Mouse (Mus musculus): ENCODE results near the gene Cmtm5. TPM values are rescaled to one million over a fixed set of nuclear protein-coding genes. Genes with fewer than 3 reads are reported as not detected.
"Not testable (repeated sequence)": the region's sequence is repeated elsewhere in the genome, so short reads cannot be mapped to it uniquely, and the experiment has no call there.

Gene Cmtm5
- polyA plus RNA-seq, 1 experiment: not detected

DNA sequence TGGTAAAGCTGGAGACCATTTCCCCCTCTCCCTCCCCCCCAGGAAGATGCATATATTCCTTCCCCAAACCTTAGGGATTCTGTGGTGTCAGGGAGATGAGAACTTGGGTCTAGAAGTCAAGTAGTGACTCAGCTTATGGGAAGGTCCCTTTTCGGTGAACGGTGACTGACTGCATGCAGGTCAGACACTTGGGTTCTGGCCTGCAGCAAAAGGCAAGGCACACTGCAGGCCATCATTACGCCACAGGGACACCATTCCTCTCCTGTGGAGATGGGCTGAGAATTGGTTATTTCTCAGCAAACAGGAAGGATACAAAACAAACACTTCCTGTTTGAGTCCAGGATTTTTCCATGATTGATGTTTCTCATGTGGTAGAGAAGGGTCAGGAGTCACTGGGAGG lies 23.1 kb downstream of the Cmtm5 start:
- H3K4me3 ChIP-seq (ENCODE audit: insufficient read depth, poor library complexity, severe bottlenecking): no peak overlapping the region
- H3K79me3 ChIP-seq (ENCODE audit: low read depth): no peaks in the 10 kb centered on the region
- H3K27me3 ChIP-seq (ENCODE audit: control insufficient read depth, insufficient read depth, insufficient read length): peaks cover 49% of the 10 kb centered on the region
- no peak overlapping the region for H3ac ChIP-seq (ENCODE audit: control insufficient read depth, insufficient read length, low read depth)
- TF ChIP-seq FOSL1 (IDR thresholded peaks at IDR 0.05; ENCODE audit: insufficient read depth, low read length, poor library complexity, severe bottlenecking) (no peak), MYOG (IDR thresholded peaks at IDR 0.05; ENCODE audit: control insufficient read depth, extremely low read depth, insufficient read length) (no peak), CEBPB (IDR thresholded peaks at IDR 0.05; ENCODE audit: low read depth) (no peak), USF1 (IDR thresholded peaks at IDR 0.05; ENCODE audit: low read depth) (no peak), MYOD1 (IDR thresholded peaks at IDR 0.05; ENCODE audit: control insufficient read depth, insufficient read length, low read depth) (no peak), CTCF (IDR thresholded peaks at IDR 0.05; ENCODE audit: control insufficient read depth, insufficient read depth, insufficient read length) (no peak)
- H3K79me2 ChIP-seq (ENCODE audit: control insufficient read depth, insufficient read depth): no peaks in the 10 kb centered on the region
- no peaks in the 10 kb centered on the region for H3K36me3 ChIP-seq (ENCODE audit: control insufficient read depth, insufficient read depth)

DNA sequence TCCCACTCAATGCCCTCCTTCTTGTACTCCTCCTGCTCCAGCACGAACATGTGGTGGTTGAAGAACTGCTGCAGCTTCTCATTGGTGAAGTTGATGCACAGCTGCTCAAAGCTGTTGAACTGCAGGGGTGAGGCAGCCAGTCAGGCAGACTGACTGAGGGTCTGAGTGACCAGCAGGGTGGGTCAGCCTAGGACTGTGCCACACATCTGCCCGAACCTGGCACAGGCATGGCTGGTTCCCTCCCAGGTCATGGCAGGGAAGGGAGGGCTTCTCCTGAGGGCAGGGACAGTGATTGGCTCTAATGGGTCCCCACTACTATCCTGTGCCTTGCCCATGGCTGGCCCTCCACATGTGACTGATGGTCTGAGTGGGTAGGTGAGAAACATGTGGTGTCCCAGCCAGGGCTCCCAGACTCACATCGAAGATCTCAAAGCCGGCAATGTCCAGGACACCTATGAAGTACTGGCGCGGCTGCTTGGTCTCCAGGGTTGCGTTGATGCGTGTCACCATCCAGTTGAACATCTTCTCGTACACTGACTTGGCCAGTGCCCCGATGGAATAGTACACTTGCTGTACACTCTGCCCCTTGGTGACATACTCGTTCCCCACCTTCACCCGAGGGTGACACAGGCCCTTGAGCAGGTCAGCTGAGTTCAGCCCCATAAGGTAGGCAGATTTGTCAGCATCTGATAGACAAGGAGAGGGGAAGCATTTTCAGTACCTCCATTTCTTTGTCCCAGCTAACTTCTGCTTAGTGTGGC lies 24.0 kb downstream of the Cmtm5 start:
- H3K79me2 ChIP-seq (ENCODE audit: control insufficient read depth, insufficient read depth); H3K36me3 ChIP-seq (ENCODE audit: control insufficient read depth, insufficient read depth); H3K4me3 ChIP-seq (ENCODE audit: insufficient read depth, poor library complexity, severe bottlenecking); H3ac ChIP-seq (ENCODE audit: control insufficient read depth, insufficient read length, low read depth); H3K79me3 ChIP-seq (ENCODE audit: low read depth): not testable (repeated sequence)
- H3K27me3 ChIP-seq (ENCODE audit: control insufficient read depth, insufficient read depth, insufficient read length): peaks cover 50% of the 10 kb centered on the region

DNA sequence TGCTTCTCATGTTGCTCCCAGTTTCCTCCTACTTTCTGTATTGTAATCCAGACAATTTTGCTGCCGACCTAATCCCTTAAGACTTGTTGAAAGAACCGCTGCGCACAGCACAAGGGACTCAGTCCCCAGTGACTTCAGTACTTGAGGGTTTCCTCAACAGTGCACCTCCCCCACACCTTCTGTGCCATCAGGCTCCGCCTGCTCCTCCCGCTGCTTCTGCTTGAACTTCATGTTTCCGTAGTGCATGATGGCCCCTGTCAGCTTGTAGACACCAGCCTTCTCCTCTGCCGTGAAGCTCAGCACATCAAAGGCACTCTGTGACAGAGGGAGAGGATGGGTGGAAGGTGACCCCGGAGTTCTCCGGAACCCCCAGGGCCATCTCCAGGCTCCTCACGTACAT lies 24.7 kb downstream of the Cmtm5 start:
- no peak for TF ChIP-seq CTCF (IDR thresholded peaks at IDR 0.05; ENCODE audit: control insufficient read depth, insufficient read depth, insufficient read length)
- no peak for TF ChIP-seq MYOD1 (IDR thresholded peaks at IDR 0.05; ENCODE audit: control insufficient read depth, insufficient read length, low read depth)
- no peak for TF ChIP-seq CEBPB (IDR thresholded peaks at IDR 0.05; ENCODE audit: low read depth)
- no peak for TF ChIP-seq MAX (IDR thresholded peaks at IDR 0.05)
- no peaks in the 10 kb centered on the region for H3K36me3 ChIP-seq (ENCODE audit: control insufficient read depth, insufficient read depth)

DNA sequence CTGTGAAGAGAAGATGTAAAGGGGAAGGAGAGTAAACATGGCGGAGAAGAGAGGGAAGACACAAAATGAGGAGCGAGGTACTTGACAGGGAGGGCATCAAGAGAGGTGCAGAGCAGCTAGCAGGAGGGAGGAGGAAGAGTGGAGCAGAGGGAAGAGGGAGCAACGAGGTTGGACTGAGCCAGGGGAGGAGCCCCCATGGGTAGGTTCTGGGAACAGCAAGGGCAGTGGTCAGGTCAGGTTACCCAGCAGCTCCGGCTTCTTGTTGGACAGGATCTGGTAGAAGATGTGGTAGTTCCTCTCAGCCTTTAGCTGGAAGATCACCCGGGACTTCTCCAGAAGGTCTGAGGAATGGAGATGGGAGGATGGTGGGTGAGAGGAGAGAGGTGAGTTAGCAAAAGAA lies 25.4 kb downstream of the Cmtm5 start:
- no peaks in the 10 kb centered on the region for H3K36me3 ChIP-seq (ENCODE audit: control insufficient read depth, insufficient read depth)
- H3ac ChIP-seq (ENCODE audit: control insufficient read depth, insufficient read length, low read depth): no peak overlapping the region
- no peak overlapping the region for H3K4me3 ChIP-seq (ENCODE audit: insufficient read depth, poor library complexity, severe bottlenecking)
- peaks cover 56% of the 10 kb centered on the region for H3K27me3 ChIP-seq (ENCODE audit: control insufficient read depth, insufficient read depth, insufficient read length)
- TF ChIP-seq MYOD1 (IDR thresholded peaks at IDR 0.05; ENCODE audit: control insufficient read depth, insufficient read length, low read depth) (no peak), MAX (IDR thresholded peaks at IDR 0.05) (no peak), USF1 (IDR thresholded peaks at IDR 0.05; ENCODE audit: low read depth) (no peak), CEBPB (IDR thresholded peaks at IDR 0.05; ENCODE audit: low read depth) (no peak), FOSL1 (IDR thresholded peaks at IDR 0.05; ENCODE audit: insufficient read depth, low read length, poor library complexity, severe bottlenecking) (no peak), MYOG (IDR thresholded peaks at IDR 0.05; ENCODE audit: control insufficient read depth, extremely low read depth, insufficient read length) (no peak), CTCF (IDR thresholded peaks at IDR 0.05; ENCODE audit: control insufficient read depth, insufficient read depth, insufficient read length) (no peak)
- H3K79me2 ChIP-seq (ENCODE audit: control insufficient read depth, insufficient read depth): no peaks in the 10 kb centered on the region
- no peaks in the 10 kb centered on the region for H3K79me3 ChIP-seq (ENCODE audit: low read depth)

More for the DNA sequence above, 24.7 kb downstream of the Cmtm5 start:
- Histone ChIP-seq H3K27me3 (ENCODE audit: control insufficient read depth, insufficient read depth, insufficient read length) (peaks cover 53% of the 10 kb centered on the region), H3ac (ENCODE audit: control insufficient read depth, insufficient read length, low read depth) (no peak overlapping the region), H3K4me3 (ENCODE audit: insufficient read depth, poor library complexity, severe bottlenecking) (no peak overlapping the region), H3K79me2 (ENCODE audit: control insufficient read depth, insufficient read depth) (no peaks in the 10 kb centered on the region), H3K79me3 (ENCODE audit: low read depth) (no peaks in the 10 kb centered on the region)

DNA sequence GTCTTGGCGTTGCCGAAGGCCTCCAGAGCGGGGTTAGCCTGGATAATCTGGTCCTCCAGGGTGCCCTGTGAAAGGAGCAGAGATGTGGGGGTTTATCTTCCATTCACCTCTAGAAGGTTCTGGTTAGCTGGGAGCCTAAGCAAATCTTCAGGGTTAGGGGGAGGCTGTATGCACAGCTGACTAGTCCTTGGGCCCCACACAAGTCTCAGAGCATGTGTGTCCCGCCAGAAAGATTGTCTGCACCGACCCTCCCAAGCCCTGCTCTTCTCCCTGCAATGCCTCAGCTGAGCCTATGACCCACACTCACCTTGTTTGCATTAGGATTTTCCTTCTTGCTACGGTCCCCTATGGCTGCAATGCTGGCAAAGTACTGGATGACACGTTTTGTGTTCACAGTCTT lies 26.7 kb downstream of the Cmtm5 start:
- Histone ChIP-seq H3K4me3 (ENCODE audit: insufficient read depth, poor library complexity, severe bottlenecking) (no peak overlapping the region), H3K27me3 (ENCODE audit: control insufficient read depth, insufficient read depth, insufficient read length) (peaks cover 56% of the 10 kb centered on the region), H3K36me3 (ENCODE audit: control insufficient read depth, insufficient read depth) (no peaks in the 10 kb centered on the region), H3K79me2 (ENCODE audit: control insufficient read depth, insufficient read depth) (no peaks in the 10 kb centered on the region), H3K79me3 (ENCODE audit: low read depth) (no peaks in the 10 kb centered on the region), H3ac (ENCODE audit: control insufficient read depth, insufficient read length, low read depth) (no peak overlapping the region)
- TF ChIP-seq USF1 (IDR thresholded peaks at IDR 0.05; ENCODE audit: low read depth) (no peak), MYOD1 (IDR thresholded peaks at IDR 0.05; ENCODE audit: control insufficient read depth, insufficient read length, low read depth) (no peak), FOSL1 (IDR thresholded peaks at IDR 0.05; ENCODE audit: insufficient read depth, low read length, poor library complexity, severe bottlenecking) (no peak), MYOG (IDR thresholded peaks at IDR 0.05; ENCODE audit: control insufficient read depth, extremely low read depth, insufficient read length) (no peak), CTCF (IDR thresholded peaks at IDR 0.05; ENCODE audit: control insufficient read depth, insufficient read depth, insufficient read length) (no peak), CEBPB (IDR thresholded peaks at IDR 0.05; ENCODE audit: low read depth) (no peak), MAX (IDR thresholded peaks at IDR 0.05) (no peak)

DNA sequence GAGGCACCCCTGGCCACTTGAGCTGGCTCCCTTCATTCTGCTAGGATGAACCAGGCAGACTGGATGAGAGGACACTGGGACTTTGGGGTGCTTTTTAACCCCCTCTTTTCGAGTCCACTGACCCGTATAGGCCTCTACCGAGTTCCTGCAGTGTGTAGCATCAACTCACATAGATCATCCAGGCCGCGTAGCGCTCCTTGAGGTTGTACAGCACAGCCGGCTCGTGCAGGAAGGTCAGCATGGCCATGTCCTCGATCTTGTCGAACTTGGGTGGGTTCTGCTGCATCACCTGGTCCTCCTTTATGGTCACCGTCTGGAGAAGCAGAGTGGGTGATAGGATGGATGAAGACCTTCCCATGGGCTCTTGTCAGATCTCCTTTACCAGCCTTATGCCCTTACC lies 27.7 kb downstream of the Cmtm5 start:
- Histone ChIP-seq H3K79me3 (ENCODE audit: low read depth) (no peaks in the 10 kb centered on the region), H3ac (ENCODE audit: control insufficient read depth, insufficient read length, low read depth) (no peak overlapping the region), H3K4me3 (ENCODE audit: insufficient read depth, poor library complexity, severe bottlenecking) (no peak overlapping the region), H3K27me3 (ENCODE audit: control insufficient read depth, insufficient read depth, insufficient read length) (peaks cover 55% of the 10 kb centered on the region), H3K36me3 (ENCODE audit: control insufficient read depth, insufficient read depth) (no peaks in the 10 kb centered on the region), H3K79me2 (ENCODE audit: control insufficient read depth, insufficient read depth) (no peaks in the 10 kb centered on the region)
- TF ChIP-seq FOSL1 (IDR thresholded peaks at IDR 0.05; ENCODE audit: insufficient read depth, low read length, poor library complexity, severe bottlenecking) (no peak), CTCF (IDR thresholded peaks at IDR 0.05; ENCODE audit: control insufficient read depth, insufficient read depth, insufficient read length) (no peak), USF1 (IDR thresholded peaks at IDR 0.05; ENCODE audit: low read depth) (no peak), MAX (IDR thresholded peaks at IDR 0.05) (no peak), MYOD1 (IDR thresholded peaks at IDR 0.05; ENCODE audit: control insufficient read depth, insufficient read length, low read depth) (no peak), MYOG (IDR thresholded peaks at IDR 0.05; ENCODE audit: control insufficient read depth, extremely low read depth, insufficient read length) (no peak), CEBPB (IDR thresholded peaks at IDR 0.05; ENCODE audit: low read depth) (no peak)

Data from C2C12 (cell line).